Mouse (Mus musculus): ENCODE data around the gene Cdh7.

GRCm38 (mm10) chr1:110118862-110119261 is 136.6 kb downstream of the Cdh7 start:
- no peak for TF ChIP-seq EP300 (IDR thresholded peaks at IDR 0.05; ENCODE audit: low read depth in 1 of 2, low read length in 2 of 2)
- TF ChIP-seq ZKSCAN1 (IDR thresholded peaks at IDR 0.05; ENCODE audit: low read depth, low read length) = no peak
- TF ChIP-seq CTCF (IDR thresholded peaks at IDR 0.05 in 2 of 3, conservative IDR thresholded peaks at IDR 0.05 in 1 of 3; ENCODE audit: control insufficient read depth in 1 of 3, insufficient read depth in 1 of 3, low read depth in 2 of 3, low read length in 3 of 3, poor library complexity in 1 of 3, severe bottlenecking in 1 of 3) = no peak

Data from MEL (cell line).